Mouse (Mus musculus) intestine, embryonic 16.5 days (tissue): Measurements from ENCODE around the gene Nfyc. TPM values are rescaled to one million over a fixed set of nuclear protein-coding genes. Genes with fewer than 3 reads are reported as not detected.
A peak's percentile ranks its signal among the peaks of the same experiment; 100 is the strongest.

ENCODE experiments used
- ATAC-seq: fragments of 200-750 bp; cut with Nextera tagmentation; 2 replicates; pipeline ENCODE4 v1.8.0; 2017; ENCODE audit warnings: moderate TSS enrichment, moderate library complexity
- H3K27ac ChIP-seq: fragments of 300-500 bp; sonication (generic); 2 replicates; pipeline ENCODE4 v1.5.1; 2014; ENCODE audit warnings: mild to moderate bottlenecking, low read length
- H3K27me3 ChIP-seq: fragments of 300-500 bp; sonication (generic); replicated peaks from 2 replicates; pipeline ENCODE4 v1.6.1; 2014; ENCODE audit warnings: low read length, control low read depth, mixed read lengths; ENCODE audit not compliant: control insufficient read depth, insufficient read depth
- H3K36me3 ChIP-seq: fragments of 300-500 bp; sonication (generic); 2 replicates; pipeline ENCODE4 v1.6.1; 2014; ENCODE audit warnings: low read length, control low read depth; ENCODE audit not compliant: control insufficient read depth, insufficient read depth
- H3K4me1 ChIP-seq: fragments of 300-500 bp; sonication (generic); 2 replicates; pipeline ENCODE4 v1.6.1; 2014; ENCODE audit warnings: low read length, control low read depth, mixed read lengths; ENCODE audit not compliant: control insufficient read depth, insufficient read depth
- H3K4me2 ChIP-seq: fragments of 300-500 bp; sonication (generic); 2 replicates; pipeline ENCODE4 v1.6.1; 2014; ENCODE audit warnings: low read depth, low read length, control low read depth
- H3K4me3 ChIP-seq: fragments of 300-500 bp; sonication (generic); 2 replicates; pipeline ENCODE4 v1.5.1; 2014; ENCODE audit warnings: mild to moderate bottlenecking, low read length
- H3K9ac ChIP-seq: fragments of 300-500 bp; sonication (generic); 2 replicates; pipeline ENCODE4 v1.6.1; 2014; ENCODE audit warnings: low read depth, low read length
- H3K9me3 ChIP-seq: fragments of 300-500 bp; sonication (generic); 2 replicates; pipeline ENCODE4 v1.6.1; 2016; ENCODE audit warnings: low read length, control low read depth; ENCODE audit not compliant: control insufficient read depth
- WGBS: fragments of 180-500 bp; shearing (Covaris S2); extraction: QIAGEN DNeasy Blood & Tissue Kit; methylation state at CpG from one replicate; pipeline ENCODE4 v1.1.7; 2014; 5-methylcytosine and 5-hydroxymethylcytosine counted together
- microRNA counts: library from miRNA; unstranded; fragments of <30 nt; microRNA quantifications from one replicate; lab custom pipeline; 2016
- microRNA-seq: library from miRNA; unstranded; fragments of <30 nt; microRNA quantifications from one replicate; pipeline ENCODE4, GENCODE M21; 2016
- polyA plus RNA-seq: library from polyadenylated mRNA; unstranded; fragments of >200 nt; fragmentation: Nextera tagmentation; extraction: Ambion mirVana; gene quantifications from 2 replicates; pipeline ENCODE4 v1.2.1, GENCODE M21; 2015

Nfyc gene
- polyA plus RNA-seq, 1 experiment from 2014 or later: 85.8 TPM

DNA sequence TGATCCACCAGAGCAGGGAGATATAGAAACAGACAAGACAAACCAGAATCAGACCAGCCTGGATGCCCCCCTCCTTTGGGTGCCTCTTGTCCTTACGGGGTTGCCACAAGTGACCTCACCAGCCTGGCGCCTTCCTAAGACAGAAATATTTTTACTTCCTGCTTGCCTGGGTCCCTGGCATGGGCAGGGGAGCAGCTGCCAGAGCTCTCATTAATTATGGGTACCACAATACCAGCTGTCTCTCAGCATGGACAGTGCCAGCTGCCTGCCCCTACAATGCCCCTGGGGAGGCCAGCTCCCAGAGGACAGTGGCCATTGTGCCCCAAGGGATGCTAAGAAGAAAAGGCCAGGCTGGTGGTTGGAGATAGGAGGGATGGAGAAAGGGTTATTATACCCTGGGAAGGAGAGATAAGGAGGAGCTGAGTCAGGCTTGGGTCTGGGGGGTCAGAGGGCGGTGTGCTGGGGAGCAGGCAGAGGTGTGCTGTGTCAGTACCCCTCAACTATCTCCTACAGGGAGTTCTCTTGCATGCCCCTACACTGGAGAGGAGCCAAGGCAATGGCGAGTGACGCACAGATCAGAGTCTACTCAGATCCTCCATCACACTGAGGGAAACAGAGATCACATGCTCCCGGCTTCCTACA lies 117.4 kb downstream of the Nfyc start:
- Histone ChIP-seq H3K4me1 (peaks cover 11% of the 10 kb centered on the region), H3K4me3 (no peak overlapping the region), H3K9me3 (no peaks in the 10 kb centered on the region), H3K27ac (no peak overlapping the region), H3K9ac (no peak overlapping the region), H3K4me2 (no peak overlapping the region), H3K27me3 (peaks cover 3% of the 10 kb centered on the region), H3K36me3 (no peaks in the 10 kb centered on the region)
- 69% methylated on average over 6 of the region's 6 CpGs for WGBS
- no peak for ATAC-seq

DNA sequence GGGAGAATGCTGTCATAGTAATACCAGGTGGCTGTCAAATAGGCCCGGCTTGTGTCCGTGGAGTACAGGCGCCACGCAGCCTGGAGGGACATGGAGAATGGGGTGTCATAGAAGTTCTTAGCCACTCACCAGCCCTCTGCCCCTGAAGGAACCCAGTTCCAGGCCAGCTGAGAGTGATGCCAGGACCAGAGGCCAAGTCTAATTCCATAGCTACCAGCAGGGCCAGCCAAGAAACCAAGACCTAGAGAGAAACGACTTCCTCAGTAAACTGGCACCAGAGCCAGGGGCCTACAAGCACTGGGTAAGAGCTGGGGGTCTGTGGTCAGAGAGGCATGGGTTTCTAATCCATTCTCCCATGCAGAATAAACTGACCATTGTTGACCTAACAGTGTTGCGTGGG lies 118.4 kb downstream of the Nfyc start:
- no peaks in the 10 kb centered on the region for H3K36me3 ChIP-seq
- 91% methylated on average over 6 of the region's 6 CpGs for WGBS
- H3K9me3 ChIP-seq: no peaks in the 10 kb centered on the region
- H3K4me3 ChIP-seq: no peak overlapping the region
- peaks cover 10% of the 10 kb centered on the region for H3K4me1 ChIP-seq
- H3K9ac ChIP-seq: no peak overlapping the region
- no peak overlapping the region for H3K27ac ChIP-seq
- H3K27me3 ChIP-seq: no peaks in the 10 kb centered on the region; the same call in 1 of the 2 replicates
- no peak for ATAC-seq
- H3K4me2 ChIP-seq: no peak overlapping the region

- H3K9ac ChIP-seq: no peak overlapping the region
- no peak overlapping the region for H3K4me3 ChIP-seq
- no peak overlapping the region for H3K27ac ChIP-seq
- H3K36me3 ChIP-seq: no peaks in the 10 kb centered on the region
- ATAC-seq: no peak
- WGBS: 79% methylated on average over 12 of the region's 12 CpGs
- H3K9me3 ChIP-seq: no peaks in the 10 kb centered on the region
- H3K27me3 ChIP-seq: no peaks in the 10 kb centered on the region; the same call in 1 of the 2 replicates
- H3K4me1 ChIP-seq: peaks cover 10% of the 10 kb centered on the region
- no peak overlapping the region for H3K4me2 ChIP-seq
Observed at GRCm38 (mm10) chr4:120712236-120712635, 119.1 kb downstream of the Nfyc start.

MicroRNAs within 50 kb of the gene (microRNA counts, 519-probe panel; counts per million panel counts)
- 2,445 counts per million, percentile 60 among the panel's probes with 10 or more counts for microRNA mmu-miR-30e (lab: Ali Mortazavi, UCI)

Small RNA genes lying within 50 kb of the gene (microRNA-seq; reads per million reads assigned to microRNA genes)
- gene Gm23936 (not detected), gene Mir30c-1 (81.3 reads per million, percentile 45 among the genes with 10 or more reads in this experiment), gene Mir30e (not detected), gene Mir30f (not detected)

Other genes starting within 250 kb of the Nfyc start
- gene Gm8439, start 242.8 kb downstream of the Nfyc start, polyA plus RNA-seq: not detected in 2 replicates
- gene Cited4, start 165.0 kb downstream of the Nfyc start, polyA plus RNA-seq: 1.5 and 2.4 TPM in 2 replicates
- 2.0 and 2.3 TPM in 2 replicates for gene Kcnq4, start 83.0 kb downstream of the Nfyc start, polyA plus RNA-seq
- gene Rims3, start 23.2 kb upstream of the Nfyc start, polyA plus RNA-seq: 0.82 and 0.88 TPM in 2 replicates
- 23.9 and 26.9 TPM in 2 replicates for gene Exo5, start 93.4 kb upstream of the Nfyc start, polyA plus RNA-seq
- gene Zfp69, start 120.1 kb upstream of the Nfyc start, polyA plus RNA-seq: 3.9 and 4.8 TPM in 2 replicates
- gene Smap2, start 185.7 kb upstream of the Nfyc start, polyA plus RNA-seq: 12.2 and 14.2 TPM in 2 replicates
- 4.5 and 4.7 TPM in 2 replicates for gene Col9a2, start 207.8 kb upstream of the Nfyc start, polyA plus RNA-seq